Mouse (Mus musculus) natural killer cell, adult 2 months (primary cell): ENCODE data around the gene Ppt2.

Source experiments
- DNase-seq, 2 experiments: peaks; one replicate each; pipeline ENCODE4 v3.0.0; 2022; ENCODE audit warnings: low spot score in 2 of 2

Gene Ppt2

DNA sequence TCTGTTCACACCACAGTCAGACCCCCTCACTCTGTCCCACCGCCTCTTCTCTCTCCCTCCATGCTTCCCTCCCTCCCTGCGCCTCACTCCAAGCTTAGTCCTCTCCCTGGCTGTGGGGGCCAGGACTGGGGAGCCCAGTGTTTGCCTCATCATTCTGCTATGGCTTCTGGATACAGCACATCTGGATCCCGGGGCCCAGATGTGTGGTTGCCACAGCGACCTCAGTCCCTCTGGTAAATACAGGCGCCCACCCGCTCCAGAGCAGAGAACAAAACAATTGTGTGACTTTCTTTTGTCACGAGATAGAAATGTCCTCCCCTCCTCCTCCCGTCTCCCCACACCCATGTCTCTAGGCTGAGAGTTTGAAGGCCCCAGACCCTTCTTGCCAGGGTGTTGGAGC is 28.4 kb upstream of the Ppt2 start:
- no peak for DNase-seq

DNA sequence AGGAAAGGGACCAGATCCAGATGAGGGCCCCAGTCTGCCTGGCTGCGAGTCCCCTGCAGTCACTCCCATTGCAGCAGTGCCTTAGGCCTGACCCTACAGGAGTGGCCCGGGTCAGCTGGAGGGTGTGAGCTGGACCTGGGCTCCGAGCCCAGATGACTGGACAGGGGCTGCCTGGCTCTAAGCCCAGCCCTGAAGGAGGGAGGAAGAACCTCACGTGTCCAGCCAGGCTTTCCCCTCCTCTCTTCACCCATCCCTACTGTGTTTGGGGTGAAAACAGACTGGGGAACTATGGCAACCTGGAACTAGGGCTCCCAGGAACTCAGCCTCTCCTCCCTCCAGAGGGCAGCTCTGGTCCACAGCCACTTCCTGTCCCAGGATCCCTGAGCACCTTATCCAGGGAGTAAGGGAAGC is 27.3 kb upstream of the Ppt2 start:
- no peak for DNase-seq

DNA sequence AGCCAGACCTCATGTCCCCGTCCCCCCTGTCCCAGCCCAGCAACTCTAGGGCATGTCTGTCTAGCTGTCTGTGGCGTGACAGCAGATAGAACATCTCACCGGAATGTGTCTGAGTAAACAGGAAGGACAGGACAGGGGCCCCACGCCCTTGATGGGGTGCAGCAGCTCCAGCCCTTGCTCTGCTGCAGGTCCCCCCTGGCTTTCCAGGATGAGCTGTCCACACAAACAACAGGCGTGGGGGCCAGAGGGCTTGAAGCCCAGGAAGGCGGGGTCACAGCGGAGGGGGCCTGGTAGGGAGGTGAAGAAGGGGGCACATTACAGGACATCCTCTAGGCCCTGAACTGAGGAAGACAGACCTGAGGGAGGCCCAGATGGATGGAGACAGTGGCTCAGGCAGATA is 26.9 kb upstream of the Ppt2 start:
- no peak for DNase-seq

DNA sequence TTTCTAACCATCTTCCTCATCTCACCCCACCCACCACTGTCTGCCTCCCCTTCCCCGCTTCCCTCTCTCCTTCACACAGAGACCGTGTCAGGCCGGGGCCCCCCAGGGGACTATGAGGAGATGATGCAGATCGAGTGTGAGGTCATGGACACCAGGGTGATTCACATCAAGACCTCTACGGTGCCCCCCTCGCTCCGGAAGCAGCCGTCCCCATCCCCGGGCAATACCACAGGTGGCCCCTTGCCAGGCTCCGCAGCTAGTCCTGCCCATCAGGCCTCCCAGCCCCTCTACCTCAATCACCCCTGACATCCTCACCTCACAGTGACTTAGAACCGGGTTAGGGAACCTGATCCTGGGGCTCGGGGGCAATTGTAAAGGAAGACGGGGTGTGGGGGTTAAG is 26.1 kb upstream of the Ppt2 start:
- DNase-seq = no peak

DNA sequence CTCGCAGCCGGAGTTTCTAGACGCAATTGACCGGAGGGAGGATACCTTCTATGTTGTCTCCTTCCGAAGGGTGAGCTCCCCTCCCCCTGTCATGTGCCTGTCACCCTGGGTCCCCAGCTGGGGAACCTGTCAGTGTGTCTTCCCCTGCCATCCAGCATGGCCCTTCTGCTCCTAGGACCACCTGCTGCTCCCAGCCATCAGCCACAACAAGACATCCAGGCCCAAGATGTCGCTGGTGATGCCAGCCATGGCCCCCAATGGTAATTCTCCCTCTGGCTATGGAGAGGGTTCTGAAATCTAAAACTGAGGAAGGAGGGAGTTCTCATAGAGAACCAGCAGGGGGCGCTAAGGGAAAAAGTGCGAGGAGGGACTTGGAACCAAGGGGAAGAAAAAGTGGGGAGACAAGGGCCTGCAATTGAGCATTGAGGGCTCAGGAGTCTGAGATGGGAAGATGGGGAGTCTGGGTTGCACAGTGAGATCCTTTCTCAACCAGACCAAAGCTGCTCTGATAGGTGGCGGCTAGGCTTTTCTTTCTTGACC is 25.5 kb upstream of the Ppt2 start:
- DNase-seq = peak; percentile 42 to 50

DNA sequence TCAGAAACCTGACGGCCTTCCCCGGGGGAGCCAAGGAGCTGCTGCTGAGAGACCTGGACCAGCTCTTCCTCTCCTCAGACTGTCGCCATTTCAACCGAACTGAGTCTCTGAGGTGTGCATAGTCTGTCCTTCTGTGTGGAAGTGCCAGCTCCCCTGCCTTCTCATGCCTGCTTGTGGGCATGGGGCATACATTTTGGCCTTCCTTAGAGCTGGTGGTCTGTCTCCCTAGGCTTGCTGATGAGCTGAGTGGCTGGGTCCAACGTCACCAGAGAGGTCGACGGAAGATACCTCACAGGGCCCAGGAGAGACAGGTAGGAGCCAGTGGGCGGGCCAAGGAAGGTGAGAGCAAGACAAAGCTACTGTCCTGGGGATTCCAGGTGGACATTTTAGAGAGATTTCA is 24.7 kb upstream of the Ppt2 start:
- no peak for DNase-seq

DNA sequence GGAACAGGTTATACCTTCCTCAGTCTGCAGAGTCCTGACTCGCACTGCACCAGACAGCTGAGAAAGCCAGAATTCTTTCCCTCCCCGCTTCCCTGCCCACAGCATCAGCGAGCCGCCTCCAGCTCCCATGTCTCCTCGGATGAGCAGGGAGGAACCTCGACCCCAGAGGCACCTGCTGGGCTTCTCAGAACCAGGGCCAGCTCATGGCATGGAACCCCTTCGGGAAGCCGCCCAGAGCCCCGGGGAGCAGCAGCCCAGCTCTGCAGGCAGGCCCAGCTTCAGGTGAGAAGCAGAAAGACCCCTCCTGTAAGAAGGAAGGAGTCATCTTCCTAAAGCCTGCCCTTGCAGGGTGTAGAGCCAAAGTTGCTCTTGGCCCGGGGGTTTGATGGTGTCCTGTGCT is 24.2 kb upstream of the Ppt2 start:
- DNase-seq = no peak

DNA sequence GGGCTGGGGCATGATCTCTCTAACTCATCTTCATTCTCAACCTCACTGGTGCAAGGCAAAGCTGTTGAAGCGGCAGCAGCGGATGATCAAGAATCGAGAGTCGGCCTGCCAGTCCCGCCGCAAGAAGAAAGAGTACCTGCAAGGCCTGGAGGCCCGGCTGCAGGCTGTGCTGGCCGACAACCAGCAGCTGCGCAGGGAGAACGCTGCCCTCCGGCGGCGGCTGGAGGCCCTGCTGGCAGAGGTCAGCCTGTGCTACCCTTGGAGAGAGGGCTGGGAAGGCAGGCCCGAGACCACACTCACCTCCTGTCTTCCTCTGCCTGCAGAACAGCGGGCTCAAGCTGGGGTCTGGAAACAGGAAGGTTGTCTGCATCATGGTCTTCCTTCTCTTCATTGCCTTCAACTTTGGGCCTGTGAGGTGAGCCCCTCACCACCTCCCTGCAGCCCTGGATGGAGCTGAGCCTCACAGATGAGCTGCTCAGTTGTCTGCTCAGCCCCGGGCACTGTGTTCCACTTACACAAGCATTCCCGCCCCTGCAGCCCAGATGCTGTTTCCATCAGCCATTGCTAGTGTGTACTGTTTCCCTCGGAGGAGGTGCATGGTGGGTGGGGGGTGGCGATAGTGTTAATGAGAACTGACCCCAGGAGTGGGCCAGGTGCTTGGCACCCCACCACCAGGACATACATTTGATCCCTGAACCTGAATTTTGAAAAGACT is 23.4 kb upstream of the Ppt2 start:
- DNase-seq = peak; percentile 32 to 44

DNA sequence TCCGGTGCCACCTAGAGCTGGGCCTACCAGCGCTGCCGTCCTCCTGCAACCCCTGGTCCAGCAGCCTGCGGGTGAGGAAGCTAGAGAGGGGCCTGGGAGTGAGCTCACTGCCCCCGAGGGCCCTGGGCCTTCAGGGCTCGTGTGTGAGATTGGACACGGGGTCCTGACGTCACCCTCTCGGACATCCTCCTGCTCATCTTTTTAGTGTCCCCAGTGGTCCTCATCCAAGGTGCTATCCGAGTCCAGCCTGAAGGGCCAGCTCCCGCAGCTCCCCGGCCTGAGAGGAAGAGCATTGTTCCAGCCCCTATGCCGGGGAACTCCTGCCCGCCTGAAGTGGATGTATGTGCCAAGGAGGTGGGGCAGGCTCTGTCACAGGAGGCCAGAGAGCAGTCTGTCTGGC is 22.5 kb upstream of the Ppt2 start:
- DNase-seq = no peak

DNA sequence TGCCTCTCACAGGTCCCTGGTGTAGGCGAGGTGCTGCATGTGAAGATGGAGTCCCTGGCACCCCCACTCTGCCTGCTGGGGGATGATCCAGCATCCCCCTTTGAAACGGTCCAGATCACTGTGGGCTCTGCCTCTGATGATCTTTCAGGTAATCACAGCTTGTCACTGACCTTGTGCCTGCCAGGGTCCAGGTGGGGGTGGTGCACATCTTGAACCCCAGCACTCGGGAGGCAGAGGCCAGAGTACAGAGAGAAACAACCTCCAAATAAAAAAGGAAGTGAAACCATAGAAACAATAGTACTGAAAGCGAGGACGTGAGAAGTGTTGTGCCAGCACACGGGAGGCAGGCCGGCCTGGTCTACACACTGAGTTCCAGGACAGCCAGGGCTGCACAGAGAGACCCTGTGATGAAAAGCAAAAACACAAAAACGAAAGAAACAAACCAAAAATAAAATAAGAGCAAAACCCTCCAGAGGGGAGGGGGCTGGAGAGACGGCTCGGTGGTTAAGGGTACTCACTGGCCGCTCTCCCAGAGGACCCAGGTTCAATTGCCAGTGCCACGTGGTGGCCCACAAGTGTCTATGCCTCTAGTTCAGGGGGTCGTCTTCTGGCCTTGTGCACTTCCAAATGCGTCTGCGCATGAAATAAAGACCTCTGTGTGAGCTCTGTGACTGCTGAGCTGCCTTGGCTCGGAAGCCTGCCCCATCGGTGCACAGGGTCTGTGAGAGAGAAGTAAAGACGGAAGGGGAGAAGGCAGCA is 21.0 kb upstream of the Ppt2 start:
- DNase-seq = no peak

DNA sequence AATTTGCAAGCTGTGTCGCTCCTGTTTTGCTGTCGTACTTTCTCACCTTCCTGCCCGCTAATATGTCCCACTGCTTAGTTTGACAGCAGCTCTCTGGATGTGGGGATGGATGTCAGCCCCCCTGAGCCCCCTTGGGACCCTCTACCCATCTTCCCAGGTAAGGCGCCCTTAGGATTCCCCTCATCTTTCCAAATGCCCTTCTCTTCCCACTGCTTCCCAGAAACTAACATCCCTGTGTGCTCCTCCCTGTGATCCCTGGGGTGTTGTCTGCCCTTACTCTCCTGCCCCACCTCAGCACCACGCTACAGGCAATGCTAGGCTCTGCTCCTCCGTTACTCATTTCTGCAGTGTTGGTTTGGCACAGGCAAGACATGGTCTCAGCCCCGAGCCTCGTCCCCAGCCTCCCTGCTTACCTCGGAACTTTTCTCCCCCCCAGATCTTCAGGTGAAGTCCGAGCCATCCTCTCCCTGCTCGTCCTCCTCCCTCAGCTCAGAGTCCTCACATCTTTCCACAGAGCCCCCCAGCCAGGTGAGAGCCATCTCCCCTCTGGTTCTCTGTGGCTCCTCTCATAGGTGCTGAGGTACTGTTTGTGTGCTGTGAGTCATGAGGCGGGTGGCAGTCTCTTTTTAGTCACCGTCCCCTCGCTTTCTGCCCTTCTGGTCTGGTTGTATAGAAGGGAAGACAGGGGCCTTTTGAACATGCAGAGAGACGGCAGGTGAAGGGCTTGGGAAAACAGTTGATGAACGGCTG is 20.0 kb upstream of the Ppt2 start:
- no peak for DNase-seq

DNA sequence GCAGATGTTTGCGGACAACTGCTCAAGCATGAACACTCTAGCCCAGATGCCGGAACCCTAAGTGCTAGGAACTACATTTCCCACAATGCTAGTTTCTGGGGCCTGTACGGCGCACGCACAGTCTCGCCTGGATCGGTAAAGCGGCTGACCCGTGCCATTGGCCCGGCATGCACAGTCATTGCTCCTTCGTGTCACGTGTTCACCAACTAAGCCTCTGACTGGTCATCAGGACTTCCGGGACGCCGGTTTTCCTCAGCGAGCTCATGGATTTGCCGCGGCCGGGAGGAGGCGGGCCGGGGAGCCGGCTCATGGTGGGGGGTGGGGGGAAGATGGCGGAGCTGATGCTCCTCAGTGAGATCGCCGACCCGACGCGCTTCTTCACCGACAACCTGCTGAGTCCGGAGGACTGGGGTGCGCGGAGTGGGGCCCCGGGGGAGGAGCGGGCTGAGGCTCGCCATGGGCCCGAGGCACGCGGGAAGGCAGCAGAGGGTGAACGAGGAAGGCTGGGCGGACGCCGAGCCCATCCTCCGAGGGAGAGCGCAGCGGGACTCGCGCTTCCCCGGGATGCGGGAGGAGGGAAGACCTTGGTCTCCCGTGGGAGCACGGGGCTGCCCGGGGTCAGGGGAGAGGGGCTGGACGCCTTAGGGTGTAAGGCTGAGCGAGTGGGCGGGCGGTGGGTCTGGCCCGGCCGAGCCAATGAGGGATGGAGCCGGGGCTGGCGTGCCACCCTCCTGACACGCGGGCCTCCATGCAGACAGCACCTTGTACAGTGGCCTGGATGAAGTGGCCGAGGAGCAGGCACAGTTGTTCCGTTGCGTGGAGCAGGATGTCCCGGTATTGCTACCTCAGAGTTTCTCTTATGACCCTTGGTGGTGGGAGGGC is 18.8 kb upstream of the Ppt2 start, which contains the start of gene Atf6b:
Atf6b (plus strand) TSS at position 241 of the 882 bp plus-strand sequence.
- DNase-seq = peak; percentile 95

DNA sequence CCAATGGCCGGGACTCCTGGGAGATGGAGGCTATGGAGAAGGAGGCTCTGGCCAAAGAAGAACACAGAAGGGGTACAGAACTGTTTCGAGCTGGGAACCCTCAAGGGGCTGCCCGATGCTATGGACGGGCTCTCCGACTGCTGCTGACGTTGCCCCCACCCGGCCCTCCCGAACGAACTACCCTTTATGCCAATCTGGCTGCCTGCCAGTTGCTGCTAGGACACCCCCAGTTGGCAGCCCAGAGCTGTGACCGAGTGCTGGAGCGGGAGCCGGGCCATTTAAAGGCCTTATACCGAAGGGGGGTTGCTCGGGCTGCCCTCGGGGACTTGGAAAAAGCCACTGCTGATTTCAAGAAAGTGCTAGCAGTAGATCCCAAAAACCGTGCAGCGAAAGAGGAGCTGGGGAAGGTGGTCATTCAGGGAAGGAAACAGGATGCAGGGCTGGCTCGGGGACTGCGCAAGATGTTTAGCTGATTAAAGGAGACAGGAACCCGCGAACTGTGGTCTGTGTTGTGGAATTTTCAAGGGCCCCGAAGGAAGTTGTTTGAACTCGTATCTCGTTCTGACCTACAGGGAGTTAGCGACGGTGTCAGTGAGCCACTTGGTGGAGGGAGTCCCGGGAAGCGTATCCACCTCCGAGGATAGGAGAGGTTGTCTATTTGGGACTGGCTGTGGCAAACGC is 17.7 kb upstream of the Ppt2 start:
- no peak for DNase-seq

DNA sequence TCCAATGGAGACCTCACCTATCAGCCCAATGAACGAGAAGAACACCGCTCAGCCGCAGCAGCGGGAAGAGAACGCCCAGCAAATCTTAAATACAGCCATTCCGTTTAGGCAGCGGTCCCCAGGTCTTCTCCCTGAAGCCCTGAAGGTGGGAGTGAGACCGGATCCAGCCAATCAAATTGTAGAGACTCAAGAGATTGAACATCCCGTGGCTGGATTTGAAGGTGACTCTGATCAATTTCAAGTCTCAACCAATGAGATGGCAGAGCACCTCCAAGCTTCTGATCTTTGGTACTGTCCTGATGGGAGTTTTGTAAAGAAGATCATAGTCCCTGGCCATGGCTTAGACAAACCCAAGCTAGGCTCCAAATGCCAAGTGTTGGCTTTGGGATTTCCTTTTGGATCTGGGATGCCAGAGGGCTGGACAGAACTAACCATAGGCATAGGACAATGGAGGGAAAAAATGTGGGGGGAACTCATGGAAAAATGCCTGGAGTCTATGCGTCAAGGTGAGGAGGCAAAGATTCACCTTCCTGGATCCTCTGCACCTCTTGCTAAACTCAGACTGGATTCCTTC is 17.0 kb upstream of the Ppt2 start:
- no peak for DNase-seq

DNA sequence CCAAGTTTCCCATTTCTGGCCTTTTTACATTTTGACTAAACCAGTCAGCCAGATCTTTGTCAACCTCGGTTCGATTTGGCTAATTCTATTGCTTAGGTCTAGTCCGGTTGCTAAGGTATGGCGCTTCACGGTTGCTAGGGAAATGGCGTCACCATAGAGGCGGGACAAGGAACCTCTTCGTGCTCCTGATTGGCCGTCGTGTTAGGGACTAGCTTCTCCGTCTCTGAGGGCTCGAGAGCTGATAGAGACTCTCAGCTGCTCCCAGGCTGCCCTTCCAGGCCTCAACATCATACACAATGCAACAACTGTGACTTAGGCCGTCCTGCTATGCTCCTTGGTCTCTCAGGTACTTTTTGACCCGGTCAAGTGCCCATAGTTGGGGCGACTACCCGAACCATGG is 16.3 kb upstream of the Ppt2 start, which contains the start of gene Fkbpl:
Fkbpl (plus strand) TSS at position 157 of the 400 bp plus-strand sequence.
- peak; percentile 97 to 98 for DNase-seq

DNA sequence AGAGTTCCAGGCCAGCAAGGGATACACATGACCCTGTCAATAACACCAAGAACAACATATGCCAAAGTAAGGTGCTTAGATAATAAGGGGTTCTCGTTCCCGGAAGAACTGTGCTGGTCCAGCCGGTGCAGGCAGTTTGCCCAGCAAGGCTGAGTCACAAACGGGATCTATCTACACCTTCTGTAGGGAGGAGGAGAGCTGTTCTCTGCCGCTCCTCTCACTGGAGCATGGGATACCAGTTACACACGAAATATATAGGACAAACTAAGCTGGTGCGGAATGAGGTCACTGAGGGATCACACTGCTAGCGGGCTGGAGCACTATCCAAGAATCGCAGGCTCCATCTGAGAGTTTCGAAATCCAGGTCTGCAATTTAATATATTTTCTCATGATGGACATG is 15.6 kb upstream of the Ppt2 start:
- DNase-seq = no peak

DNA sequence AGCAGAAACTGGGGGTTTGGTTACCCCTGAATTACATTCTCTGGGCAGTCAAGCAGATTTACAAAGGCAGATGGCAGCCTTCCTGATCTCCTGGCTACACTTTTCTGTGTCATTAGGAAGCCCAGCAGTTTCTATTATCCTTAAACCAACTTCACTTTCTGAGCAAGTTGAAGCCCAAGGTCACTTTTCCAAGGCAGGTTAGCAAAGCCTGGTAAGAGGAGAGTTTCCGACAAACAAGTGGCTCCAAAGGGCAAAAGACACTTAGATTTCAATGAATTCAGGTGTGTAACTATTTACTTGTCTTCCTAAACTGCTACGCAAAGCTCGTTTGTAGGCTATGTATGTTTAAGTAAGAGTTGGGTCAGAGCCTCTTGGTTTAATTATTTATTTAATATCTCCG is 15.1 kb upstream of the Ppt2 start:
- no peak for DNase-seq

DNA sequence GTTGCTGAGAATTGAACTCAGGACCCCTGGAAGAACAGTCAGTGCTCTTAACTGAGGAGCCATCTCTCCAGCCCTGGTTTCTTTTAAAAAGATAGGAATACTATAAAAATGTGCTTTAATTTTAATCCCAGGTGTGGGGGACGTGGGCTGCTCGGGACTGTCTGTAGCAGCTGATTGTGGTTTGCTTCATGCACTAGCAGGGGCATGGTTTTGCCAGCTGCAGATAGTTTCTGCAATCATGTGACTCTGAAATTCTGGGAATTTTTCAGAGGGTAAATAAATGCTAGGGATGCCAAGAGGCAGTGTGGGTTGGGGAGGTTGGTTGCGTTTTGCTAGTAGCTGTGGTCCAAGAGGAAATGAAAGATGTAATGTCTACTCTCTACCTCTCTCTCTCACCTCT is 13.6 kb upstream of the Ppt2 start:
- DNase-seq = no peak

DNA sequence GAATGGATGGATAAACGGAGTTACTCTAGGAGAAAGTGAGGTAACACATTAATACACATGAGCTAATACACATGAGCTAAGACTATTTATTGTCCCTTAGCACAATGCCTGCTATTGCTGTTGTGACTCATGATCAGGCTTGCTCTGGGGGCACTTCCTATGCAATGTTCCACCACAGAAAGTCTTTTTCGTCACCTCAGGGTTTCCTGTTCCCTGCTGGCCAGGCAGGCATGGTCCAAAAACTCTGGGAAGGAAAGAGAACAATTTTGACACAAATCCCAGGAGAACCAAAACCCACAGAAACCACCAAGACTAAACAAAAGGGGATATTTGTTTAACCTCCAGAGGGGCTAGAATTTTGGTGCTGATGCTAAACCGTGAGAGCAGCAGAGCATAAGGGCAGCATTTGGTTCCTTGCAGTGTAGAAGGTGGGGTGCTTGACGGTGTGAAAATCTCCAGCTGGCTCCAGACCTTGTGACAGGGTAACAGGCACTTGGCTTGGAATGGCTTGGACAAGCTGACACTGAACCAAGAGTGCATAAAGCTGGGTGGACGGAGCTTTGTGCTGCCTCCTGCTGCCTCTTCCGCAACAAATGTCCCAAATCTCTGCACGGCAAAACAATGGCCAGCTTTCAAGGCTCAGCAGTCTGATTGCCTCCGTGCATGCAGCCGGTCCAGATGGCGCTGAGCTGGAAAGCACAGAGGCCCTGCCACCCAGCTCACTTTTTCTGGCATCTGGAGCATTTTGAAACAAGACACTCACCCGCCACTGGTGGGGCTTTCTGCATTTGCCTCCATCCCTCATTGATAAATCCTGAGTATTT is 12.7 kb upstream of the Ppt2 start:
- DNase-seq = no peak
